Mouse (Mus musculus) olfactory bulb, adult 2 months (tissue): ENCODE measurements around the gene Fam227a.

ENCODE experiments used
- CTCF ChIP-seq: fragments of 200-500 bp; IDR thresholded peaks from 2 replicates; pipeline ENCODE4 v1.5.1; 2012; ENCODE audit warnings: low read depth, mild to moderate bottlenecking, low read length, moderate library complexity; ENCODE audit not compliant: insufficient read depth
- POLR2A ChIP-seq: fragments of 200-500 bp; IDR thresholded peaks from 2 replicates; pipeline ENCODE4 v1.6.1; 2012; ENCODE audit warnings: mild to moderate bottlenecking, low read depth, low read length, moderate library complexity; ENCODE audit not compliant: insufficient read depth

DNA sequence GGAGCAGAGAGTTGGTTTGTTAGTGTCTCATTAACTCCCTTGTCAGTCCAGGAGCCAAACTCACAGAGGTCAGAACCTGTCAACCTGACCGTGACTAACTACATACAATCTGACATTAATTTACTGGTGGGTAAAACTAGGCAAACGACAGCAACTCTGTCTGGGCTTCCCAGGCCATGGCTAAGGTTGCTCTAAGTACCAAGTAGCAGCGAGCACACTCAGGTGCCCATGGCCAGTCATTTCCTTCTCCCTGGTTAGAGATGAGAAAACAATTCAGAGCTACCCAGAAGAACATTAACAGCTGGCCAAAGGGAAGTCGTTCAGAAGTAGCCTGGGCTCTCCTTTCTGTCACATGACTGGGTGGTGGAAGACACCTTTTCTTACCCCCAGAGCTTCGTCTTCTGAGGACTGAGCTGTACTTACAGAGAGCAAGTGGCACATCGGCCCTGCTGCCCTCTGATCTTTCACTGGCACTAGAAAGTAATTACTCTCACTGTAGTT, 26.4 kb upstream of the Fam227a start:
- TF ChIP-seq CTCF, result no peak
- no peak for TF ChIP-seq POLR2A
